8 mouse cellular contexts compared by ENCODE assay signal in the genomic region with DNA sequence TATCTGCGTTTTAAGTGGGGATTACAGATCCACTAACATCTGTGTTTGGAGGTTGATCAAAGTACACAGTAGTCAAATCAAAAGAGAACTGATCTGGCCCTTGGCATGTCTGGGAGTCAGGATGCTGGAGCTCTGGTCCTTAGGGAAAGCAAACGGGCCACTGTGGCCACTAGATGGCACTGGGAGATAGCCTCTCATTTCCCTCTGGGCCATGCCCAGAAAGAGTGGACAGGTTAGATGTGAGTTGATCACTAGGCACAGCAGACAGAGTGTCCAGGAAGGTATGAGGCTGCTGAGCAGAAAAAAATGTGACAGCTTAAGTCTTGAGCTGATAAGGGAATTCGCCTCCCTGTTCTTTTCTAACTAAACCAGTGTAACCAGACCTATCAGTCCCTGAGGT. TPM values are rescaled to one million over a fixed set of nuclear protein-coding genes. Genes with fewer than 3 reads are reported as not detected.
DNase-seq lines count a peak whose midpoint lies in the region; TF ChIP-seq lines count a peak whose summit lies in the region.
"Had no signal": no experiment of that assay in that cellular context is flagged by ENCODE, and none has a peak within 500 bp of the region (broad histone marks: within the 10 kb centered on the region; RNA-seq: fewer than 3 reads in every experiment).

No protein-coding gene starts in this region.

- TF ChIP-seq EP300 in CH12.LX (IDR thresholded peaks at IDR 0.05; ENCODE audit: low read length): no peak

- intact Hi-C loops in gastrocnemius, postnatal 36 days (cut with DNase I): loop anchor here (1.0 kb wide), 2 partner anchors 69 to 105 kb away; no protein-coding TSS in a partner anchor

- in situ Hi-C loops in CH12.LX (cut with MboI; ENCODE audit: low pct_ligation_motif_present, low pct_unique_long_range_greater_than_20kb, low sequenced_read_pairs): loop anchor here (5.0 kb wide), 1 partner anchor 74 kb away; no protein-coding TSS in a partner anchor

- no peaks in the 10 kb centered on the region for H3K27me3 ChIP-seq in CH12.LX (replicated peaks)
- H3K27me3 ChIP-seq: hindbrain, embryonic 15.5 days had no signal

- H3K79me2 ChIP-seq in CH12.LX (replicated peaks; ENCODE audit: control insufficient read depth, extremely low read depth, insufficient read depth, poor library complexity, severe bottlenecking): no peaks in the 10 kb centered on the region

- H3K9me3 ChIP-seq in CH12.LX (replicated peaks; ENCODE audit: low read length): no peaks in the 10 kb centered on the region
- H3K9me3 ChIP-seq: hindbrain, embryonic 15.5 days had no signal

- dilution Hi-C loops in CH12.LX (cut with MboI; ENCODE audit: extremely low pct_ligation_motif_present, extremely low pct_unique_long_range_greater_than_20kb, low sequenced_read_pairs): no loop called here

- 16% methylated on average over 3 of the region's 3 CpGs for WGBS in large intestine, adult 2 months

- no peak overlapping the region for H3K4me2 ChIP-seq in CH12.LX (ENCODE audit: insufficient read depth, low read depth, poor library complexity, severe bottlenecking)
- H3K4me2 ChIP-seq: hindbrain, embryonic 15.5 days had no signal

- no peaks in the 10 kb centered on the region for H3K36me3 ChIP-seq in CH12.LX (replicated peaks in 1 of 2; ENCODE audit: control insufficient read depth in 1 of 2, insufficient read depth in 1 of 2, low read length in 1 of 2)
- H3K36me3 ChIP-seq: hindbrain, embryonic 15.5 days had no signal

- DNase-seq in CH12.LX (ENCODE audit: extremely low read depth) (peak; percentile 61), MN1 (ENCODE audit: low spot score) (peak; percentile 75)
- DNase-seq in cerebellum, postnatal 36 days: peak; percentile 81 to 82
- peak; percentile 38 to 45 for DNase-seq in gastrocnemius, postnatal 36 days
- DNase-seq in large intestine, adult 2 months (ENCODE audit: low read depth, low spot score): peak; percentile 75
- peak; percentile 81 for DNase-seq in lung, postnatal 25 days (ENCODE audit: low spot score)
- DNase-seq in spleen, postnatal 36 days (ENCODE audit: low spot score in 2 of 2): peak; percentile 21 to 30

- TF ChIP-seq CTCF in CH12.LX (conservative IDR thresholded peaks at IDR 0.05 in 1 of 2, IDR thresholded peaks at IDR 0.05 in 1 of 2; ENCODE audit: low read depth in 2 of 2, low read length in 2 of 2): peak; percentile 38 to 93; a peak in 3 of 4 replicates

- H3K9ac ChIP-seq in CH12.LX (ENCODE audit: insufficient read depth, low read depth): no peak overlapping the region
- H3K9ac ChIP-seq: hindbrain, embryonic 15.5 days had no signal

- no peak overlapping the region for H3K4me3 ChIP-seq in CH12.LX (replicated peaks in 1 of 3; ENCODE audit: low read depth in 2 of 3, low read length in 2 of 3, poor library complexity in 1 of 3)
- H3K4me3 ChIP-seq: hindbrain, embryonic 15.5 days had no signal

- no peak for TF ChIP-seq POLR2A in CH12.LX (IDR thresholded peaks at IDR 0.05; ENCODE audit: low read depth, low read length)

- H3K4me1 ChIP-seq in CH12.LX (ENCODE audit: control insufficient read depth in 1 of 2, insufficient read depth in 2 of 2): peaks cover 0 to 5% of the 10 kb centered on the region in 2 experiments; a peak in 2 of 4 replicates
- H3K4me1 ChIP-seq: hindbrain, embryonic 15.5 days had no signal

- H3K27ac ChIP-seq in CH12.LX (ENCODE audit: insufficient read depth, low read depth): no peak overlapping the region
- H3K27ac ChIP-seq: hindbrain, embryonic 15.5 days had no signal

- peak; percentile 92 for TF ChIP-seq RAD21 in CH12.LX (IDR thresholded peaks at IDR 0.05; ENCODE audit: low read depth, low read length)

TF ChIP-seq in CH12.LX, 34 proteins besides CTCF, POLR2A, EP300 and RAD21:
- no peak for TF ChIP-seq MXI1 (IDR thresholded peaks at IDR 0.05; ENCODE audit: low read depth, low read length)
- no peak for TF ChIP-seq E2F4 (IDR thresholded peaks at IDR 0.05; ENCODE audit: insufficient replicate concordance, low read depth, low read length)
- no peak for TF ChIP-seq CHD2 (IDR thresholded peaks at IDR 0.05; ENCODE audit: low read length)
- peak; percentile 94 for TF ChIP-seq SMC3 (IDR thresholded peaks at IDR 0.05; ENCODE audit: low read depth, low read length)
- TF ChIP-seq NRF1 (IDR thresholded peaks at IDR 0.05; ENCODE audit: low read depth, low read length): 0 out of 2 replicates have a peak, but pooled peaks have one; percentile 19
- TF ChIP-seq PAX5 (IDR thresholded peaks at IDR 0.05; ENCODE audit: low read length): no peak
- TF ChIP-seq BHLHE40 (IDR thresholded peaks at IDR 0.05; ENCODE audit: low read depth, low read length): no peak
- no peak for TF ChIP-seq TBP (conservative IDR thresholded peaks at IDR 0.05; ENCODE audit: low read depth, low read length)
- no peak for TF ChIP-seq MYC (IDR thresholded peaks at IDR 0.05; ENCODE audit: low read depth, low read length)
- TF ChIP-seq USF2 (conservative IDR thresholded peaks at IDR 0.05; ENCODE audit: low read depth, low read length): no peak
- peak; percentile 79 for TF ChIP-seq ZC3H11A (IDR thresholded peaks at IDR 0.05; ENCODE audit: low read depth, low read length)
- no peak for TF ChIP-seq NELFE (IDR thresholded peaks at IDR 0.05; ENCODE audit: low read depth, low read length)
- no peak for TF ChIP-seq MAX (IDR thresholded peaks at IDR 0.05; ENCODE audit: low read length)
- no peak for TF ChIP-seq IRF4 (IDR thresholded peaks at IDR 0.05; ENCODE audit: low read depth, low read length)
- TF ChIP-seq TCF12 (IDR thresholded peaks at IDR 0.05; ENCODE audit: low read depth, low read length): peak; percentile 20; the same call in 1 of the 2 replicates

RNA-seq across cellular contexts. Expression of gene Plekhh1, which starts 6.1 kb away (rescaled TPM):
- 0.92 and 1.9 TPM in 2 replicates for total RNA-seq in CH12.LX (2012; rRNA removed)
- 0.27 and 0.31 TPM in 2 replicates for total RNA-seq in CH12.LX (2014; rRNA removed)
- 0.69 and 0.75 TPM in 2 replicates for polyA plus RNA-seq in CH12.LX (2012; ENCODE audit: insufficient read length, low read depth)
- total RNA-seq in gastrocnemius, postnatal 36 days (2021): 1 to 10 TPM; 1.1 to 1.3 TPM
- polyA plus RNA-seq in large intestine, adult 2 months (2012; rRNA removed): 13.3 and 26.2 TPM in 2 replicates

RNA-seq across cellular contexts. Expression of gene Tmem229b, which starts 15.5 kb away (rescaled TPM):
- total RNA-seq in CH12.LX (2012; rRNA removed): 41.7 and 45.0 TPM in 2 replicates
- total RNA-seq in CH12.LX (2014; rRNA removed): 64.4 and 66.5 TPM in 2 replicates
- 125 and 129 TPM in 2 replicates for polyA plus RNA-seq in CH12.LX (2012; ENCODE audit: insufficient read length, low read depth)
- 10 to 100 TPM in 1 of 2 experiments, 1 to 10 TPM in 1; 7.0 to 10.4 TPM for total RNA-seq in gastrocnemius, postnatal 36 days (2021)
- 9.8 and 11.0 TPM in 2 replicates for polyA plus RNA-seq in large intestine, adult 2 months (2012; rRNA removed)

Comparison
In these comparisons a context has a peak if more than half of its experiments do, and no peak if none do; other contexts are left out.
1. DNase-seq: peak in every context shown above with its lines; median percentile 82 in cerebellum, postnatal 36 days; 81 in lung, postnatal 25 days; 75 in MN1; 75 in large intestine, adult 2 months; 61 in CH12.LX; 42 in gastrocnemius, postnatal 36 days; 26 in spleen, postnatal 36 days.